Comparison of ENCODE assay signal across 8 mouse cellular contexts in the genomic region with DNA sequence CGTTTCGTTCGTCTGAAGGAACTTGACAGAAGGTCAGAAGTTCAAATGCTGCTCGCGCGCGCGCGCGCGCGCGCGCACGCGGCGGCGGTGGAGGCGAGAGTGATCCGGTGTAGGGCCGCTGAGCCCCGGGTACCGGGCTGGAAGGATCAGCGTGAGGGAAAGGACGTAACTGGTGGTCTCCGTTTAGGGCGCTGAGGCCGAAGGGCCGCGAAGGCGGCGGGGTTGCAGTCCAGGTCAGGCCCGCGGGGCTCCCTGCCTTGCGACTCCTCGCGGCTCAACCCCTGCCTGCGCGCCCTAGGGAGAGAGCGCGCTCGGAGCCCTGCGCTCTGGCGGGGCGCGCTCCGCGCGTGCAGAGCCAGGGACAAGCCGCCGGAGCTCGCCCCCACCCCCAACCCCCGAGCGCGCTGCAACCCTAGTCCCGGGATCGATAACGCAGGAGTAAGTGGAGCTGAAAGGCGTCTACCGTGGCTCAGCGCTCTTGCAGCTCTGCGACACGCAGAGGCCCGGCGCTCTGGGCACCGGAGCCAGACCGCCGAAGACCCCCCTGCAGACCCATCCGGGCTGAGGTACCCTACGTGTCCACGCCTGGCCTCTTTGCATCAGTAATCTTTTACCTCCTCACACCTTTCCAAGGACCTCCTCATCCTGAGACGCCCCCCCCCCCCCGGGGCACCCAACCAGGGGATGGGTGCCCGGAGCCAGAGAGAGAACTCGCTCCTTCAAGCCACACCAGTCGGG. TPM values are rescaled to one million over a fixed set of nuclear protein-coding genes. Genes with fewer than 3 reads are reported as not detected.
DNase-seq lines count a peak whose midpoint lies in the region; ATAC-seq lines count a peak whose summit lies in the region.

No protein-coding gene starts in this region.

- peaks cover 30% of the 10 kb centered on the region for H3K4me1 ChIP-seq in lung, embryonic 15.5 days
- peaks cover 52% of the 10 kb centered on the region for H3K4me1 ChIP-seq in embryonic facial prominence, embryonic 10.5 days
- H3K4me1 ChIP-seq in hindbrain, embryonic 16.5 days (ENCODE audit: control insufficient read depth, insufficient read depth, low read depth, low read length) = peaks cover 27% of the 10 kb centered on the region
- no peaks in the 10 kb centered on the region for H3K4me1 ChIP-seq in liver, embryonic 11.5 days (replicated peaks; ENCODE audit: control insufficient read depth, insufficient read depth, low read length)

- H3K9me3 ChIP-seq in lung, embryonic 15.5 days = no peaks in the 10 kb centered on the region
- H3K9me3 ChIP-seq in embryonic facial prominence, embryonic 10.5 days = no peaks in the 10 kb centered on the region
- H3K9me3 ChIP-seq in hindbrain, embryonic 16.5 days (ENCODE audit: control insufficient read depth, low read length) = no peaks in the 10 kb centered on the region
- no peaks in the 10 kb centered on the region for H3K9me3 ChIP-seq in liver, embryonic 11.5 days (ENCODE audit: control insufficient read depth, low read length)

- H3K36me3 ChIP-seq in lung, embryonic 15.5 days = no peaks in the 10 kb centered on the region
- H3K36me3 ChIP-seq in embryonic facial prominence, embryonic 10.5 days (replicated peaks) = no peaks in the 10 kb centered on the region
- no peaks in the 10 kb centered on the region for H3K36me3 ChIP-seq in hindbrain, embryonic 16.5 days (ENCODE audit: control insufficient read depth, insufficient read depth, low read length)
- no peaks in the 10 kb centered on the region for H3K36me3 ChIP-seq in liver, embryonic 11.5 days (ENCODE audit: control insufficient read depth, insufficient read depth, low read length)

- peak overlapping the region; percentile 97 for H3K27ac ChIP-seq in lung, embryonic 15.5 days
- peak overlapping the region; percentile 45 for H3K27ac ChIP-seq in embryonic facial prominence, embryonic 10.5 days (replicated peaks)
- peak overlapping the region; percentile 53; the same call in 1 of the 2 replicates for H3K27ac ChIP-seq in hindbrain, embryonic 16.5 days (ENCODE audit: low read depth, low read length)
- no peak overlapping the region for H3K27ac ChIP-seq in liver, embryonic 11.5 days (ENCODE audit: low read depth, low read length)

- peak overlapping the region; percentile 67 for H3K4me2 ChIP-seq in lung, embryonic 15.5 days
- peak overlapping the region; percentile 94 for H3K4me2 ChIP-seq in hindbrain, embryonic 16.5 days (ENCODE audit: low read length)
- H3K4me2 ChIP-seq in liver, embryonic 11.5 days = peak overlapping the region; percentile 60

- peak overlapping the region; percentile 61 for H3K9ac ChIP-seq in lung, embryonic 15.5 days
- H3K9ac ChIP-seq in hindbrain, embryonic 16.5 days (ENCODE audit: low read depth, low read length) = peak overlapping the region; percentile 68
- H3K9ac ChIP-seq in liver, embryonic 11.5 days (ENCODE audit: low read depth, low read length) = no peak overlapping the region

- H3K4me3 ChIP-seq in lung, embryonic 15.5 days = peak overlapping the region; percentile 54
- H3K4me3 ChIP-seq in embryonic facial prominence, embryonic 10.5 days = peak overlapping the region; percentile 67
- H3K4me3 ChIP-seq in hindbrain, embryonic 16.5 days (ENCODE audit: low read length) = peak overlapping the region; percentile 61
- H3K4me3 ChIP-seq in liver, embryonic 11.5 days (ENCODE audit: low read depth, low read length) = peak overlapping the region; percentile 42

- under 1% methylated on average over 76 of the region's 76 CpGs for WGBS in lung, embryonic 15.5 days
- under 1% methylated on average over 76 of the region's 76 CpGs for WGBS in embryonic facial prominence, embryonic 10.5 days
- WGBS in hindbrain, embryonic 16.5 days = under 1% methylated on average over 69 of the region's 76 CpGs
- 1% methylated on average over 72 of the region's 76 CpGs for WGBS in liver, embryonic 11.5 days

- no peak for ATAC-seq in lung, embryonic 15.5 days (ENCODE audit: borderline replicate concordance, extremely low read depth, low FRiP score, low TSS enrichment)
- peak; percentile 41 for ATAC-seq in hindbrain, embryonic 16.5 days
- ATAC-seq in liver, embryonic 11.5 days (replicated peaks; ENCODE audit: low FRiP score) = no peak

- DNase-seq in lung, postnatal 25 days (ENCODE audit: low spot score) = no peak
- peak; percentile 67 for DNase-seq in embryonic facial prominence, embryonic 10.5 days (ENCODE audit: low spot score)
- peak; percentile 47 for DNase-seq in liver, embryonic 11.5 days (ENCODE audit: low spot score)
- peak; percentile 44 for DNase-seq in right cerebral cortex, postnatal 25 days
- no peak for DNase-seq in thymus, adult 18-20 months
- DNase-seq in testis, postnatal 10 days (ENCODE audit: low spot score) = no peak

- H3K27me3 ChIP-seq in lung, embryonic 15.5 days = peaks cover 99% of the 10 kb centered on the region
- H3K27me3 ChIP-seq in embryonic facial prominence, embryonic 10.5 days (replicated peaks; ENCODE audit: low read depth, poor library complexity, severe bottlenecking) = peaks cover 100% of the 10 kb centered on the region
- peaks cover 70% of the 10 kb centered on the region for H3K27me3 ChIP-seq in hindbrain, embryonic 16.5 days (replicated peaks; ENCODE audit: control insufficient read depth, insufficient read depth, low read length)
- peaks cover 99% of the 10 kb centered on the region for H3K27me3 ChIP-seq in liver, embryonic 11.5 days (replicated peaks; ENCODE audit: control insufficient read depth, insufficient read depth, low read length)

RNA-seq across cellular contexts. Expression of gene Shh, which starts 2.5 kb away (rescaled TPM):
- polyA plus RNA-seq in lung, embryonic 15.5 days (2015; fragmentation: Nextera tagmentation; extraction: Ambion mirVana) = 12.0 and 12.6 TPM in 2 replicates
- polyA plus RNA-seq in embryonic facial prominence, embryonic 10.5 days (2016; fragmentation: Nextera tagmentation; extraction: Ambion mirVana) = 2.1 and 3.0 TPM in 2 replicates
- 0.93 and 0.97 TPM in 2 replicates for polyA plus RNA-seq in hindbrain, embryonic 16.5 days (2015; fragmentation: Nextera tagmentation; extraction: Ambion mirVana)
- 0.14 and 0.21 TPM in 2 replicates for polyA plus RNA-seq in liver, embryonic 11.5 days (2014; fragmentation: Nextera tagmentation; extraction: Ambion mirVana)

Comparison
In these comparisons a context has a peak if more than half of its experiments do, and no peak if none do; other contexts are left out.
1. DNase-seq: peak in embryonic facial prominence, embryonic 10.5 days (single experiment), liver, embryonic 11.5 days (single experiment) and right cerebral cortex, postnatal 25 days (single experiment); none in lung, postnatal 25 days (single experiment), thymus, adult 18-20 months (0 of 2) and testis, postnatal 10 days (single experiment).
2. Peak in every context shown above with its lines, with median percentiles within 50 percentile points of each other: H3K4me2 ChIP-seq and H3K4me3 ChIP-seq.